Mouse (Mus musculus) heart, postnatal 36 days (tissue): ENCODE results near the gene Rpl11. TPM values are rescaled to one million over a fixed set of nuclear protein-coding genes. Genes with fewer than 3 reads are reported as not detected.
"Not testable (repeated sequence)": the region's sequence is repeated elsewhere in the genome, so short reads cannot be mapped to it uniquely, and the experiment has no call there.

Experiments used
- DNase-seq, 2 experiments: peaks; one replicate each; pipeline ENCODE4 v3.0.0; 2021 to 2022
- intact Hi-C: fragments of 180-260 bp; cut with DNase I; formaldehyde crosslinking; loops from one replicate; pipeline ENCODE4 v1.15.1; 2025
- total RNA-seq, 2 experiments: library from RNA; stranded (reverse); gene quantifications; 2 replicates each; pipeline ENCODE4 v1.2.3; 2021

Gene Rpl11
- total RNA-seq, 2 experiments from 2014 or later = 239 to 270 TPM

DNA sequence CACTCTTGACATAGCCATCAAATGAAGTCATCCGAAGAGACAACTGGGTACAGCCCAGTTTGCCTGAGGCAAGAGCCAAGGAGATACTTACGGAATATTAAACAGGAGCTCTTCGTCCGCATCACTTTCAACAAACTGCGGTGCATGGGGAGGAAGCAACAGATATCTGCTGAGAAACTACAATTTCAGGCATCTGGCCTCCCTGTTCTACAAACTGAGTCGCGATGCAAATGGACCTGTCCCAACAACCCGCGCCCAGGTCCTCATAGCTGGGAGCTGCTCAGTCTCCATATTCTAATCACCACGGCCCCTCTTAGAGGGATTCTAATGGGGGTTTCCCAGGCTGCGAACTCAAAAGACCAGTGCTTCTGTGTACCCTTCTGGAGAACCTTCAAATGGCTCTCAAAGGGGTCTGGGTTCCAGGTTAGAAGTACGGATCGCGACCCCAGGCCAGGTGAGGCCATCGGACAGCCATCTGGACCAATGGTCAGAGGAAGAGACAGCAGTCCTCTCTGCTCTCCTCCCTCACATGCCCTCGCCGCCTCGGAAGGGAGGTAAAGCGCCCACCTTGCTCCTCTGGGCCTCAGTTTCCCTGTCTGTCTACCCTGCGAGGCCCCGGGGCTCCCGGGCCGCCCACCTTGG, 66.8 kb downstream of the Rpl11 start:
- intact Hi-C loops = loop anchor here (2.0 kb wide), 1 partner anchor 34 kb away; the partner anchor contains the start of gene Eloa
- no peak for DNase-seq

GRCm38 (mm10) chr4:135985769-135986168, 67.5 kb downstream of the Rpl11 start:
- intact Hi-C loops = loop anchor here (2.0 kb wide), 1 partner anchor 35 kb away; the partner anchor contains the start of gene Eloa
- no peak for DNase-seq

DNA sequence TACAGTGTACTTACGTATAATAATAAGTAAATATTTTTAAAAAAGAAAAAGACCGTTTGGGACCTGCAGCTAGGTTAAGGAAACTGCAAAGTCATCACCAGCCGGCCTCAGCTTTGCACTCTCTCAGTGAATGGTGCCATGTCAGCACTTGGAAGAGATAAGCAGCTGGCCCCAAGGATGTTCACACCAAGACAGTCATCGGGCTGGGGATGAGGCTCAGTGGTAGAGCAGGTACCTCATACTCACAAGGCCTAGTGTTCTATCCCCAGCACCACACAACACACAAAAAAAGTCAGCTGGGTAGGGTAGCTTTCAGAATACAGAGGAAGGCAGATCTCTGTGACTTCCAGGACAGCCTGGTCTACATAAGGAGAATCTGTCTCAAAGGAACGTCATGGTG, 68.0 kb downstream of the Rpl11 start:
- no peak for DNase-seq
- intact Hi-C loops = no loop called here

DNA sequence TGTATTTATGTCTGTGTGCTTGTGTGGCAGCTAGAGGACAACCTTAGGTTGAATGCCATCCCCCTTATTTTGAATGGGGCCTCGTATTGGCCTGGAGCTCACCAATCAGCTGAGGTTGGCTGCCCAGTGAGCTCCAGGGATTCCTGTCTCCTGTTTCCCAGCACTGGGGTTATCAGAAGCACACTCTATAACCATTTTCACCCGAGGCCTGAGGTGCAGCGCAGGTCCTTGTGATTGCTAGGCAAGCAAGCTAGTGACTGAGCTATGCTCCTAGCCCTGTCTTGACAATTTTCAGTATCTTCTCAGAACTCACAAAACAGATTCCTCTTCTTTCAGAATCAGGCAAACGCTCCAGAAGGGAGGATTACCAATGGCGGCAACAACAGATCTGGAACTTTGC, 68.7 kb downstream of the Rpl11 start:
- no peak for DNase-seq
- intact Hi-C loops = no loop called here

DNA sequence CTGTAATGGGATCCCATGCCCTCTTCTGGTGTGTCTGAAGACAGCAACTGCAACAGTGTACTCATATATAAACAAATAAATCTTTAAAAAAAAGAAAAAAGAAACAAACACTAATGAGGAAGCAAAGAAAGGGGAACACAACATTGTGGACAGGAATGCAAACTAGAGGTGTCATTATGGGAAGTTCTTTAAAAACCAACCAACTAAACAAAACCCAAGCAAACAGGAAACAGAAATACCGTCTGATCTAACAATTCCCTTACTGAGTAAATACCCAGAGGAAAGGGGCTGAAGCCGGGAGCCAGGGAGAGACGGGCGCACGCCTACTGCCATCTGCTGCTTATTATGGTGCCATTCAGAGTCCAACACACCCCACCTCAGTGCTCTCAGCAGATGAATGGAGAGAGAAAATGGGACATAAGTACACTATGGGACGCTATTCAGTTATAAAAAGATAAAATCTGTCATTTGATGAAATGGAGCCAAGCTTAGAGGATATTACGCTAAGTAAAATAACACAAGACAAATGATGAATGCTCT, 71.6 kb downstream of the Rpl11 start:
- DNase-seq = no peak
- intact Hi-C loops = no loop called here

GRCm38 (mm10) chr4:135980223-135980622, 73.0 kb downstream of the Rpl11 start:
- intact Hi-C loops, DNase-seq: not testable (repeated sequence)

Other genes starting within 250 kb of the Rpl11 start
- gene Srsf10, start 197.7 kb downstream of the Rpl11 start, total RNA-seq = 10 to 100 TPM; 37.1 to 45.6 TPM
- gene Pnrc2, start 179.6 kb downstream of the Rpl11 start, total RNA-seq = 10 to 100 TPM; 59.2 to 63.5 TPM
- gene Cnr2, start 158.0 kb downstream of the Rpl11 start, total RNA-seq = under 1 TPM; 0.49 to 0.50 TPM
- 10 to 100 TPM; 31.0 to 31.4 TPM for gene Fuca1, start 132.7 kb downstream of the Rpl11 start, total RNA-seq
- 10 to 100 TPM; 72.7 to 86.8 TPM for gene Hmgcl, start 107.0 kb downstream of the Rpl11 start, total RNA-seq
- gene Gale, start 89.7 kb downstream of the Rpl11 start, total RNA-seq = 1 to 10 TPM in 1 of 2 experiments, under 1 TPM in 1; 0.94 to 1.9 TPM
- 10 to 100 TPM; 33.3 to 34.7 TPM for gene Lypla2, start 80.8 kb downstream of the Rpl11 start, total RNA-seq
- gene Pithd1, start 66.2 kb downstream of the Rpl11 start, total RNA-seq = 10 to 100 TPM; 19.8 to 22.2 TPM
- 10 to 100 TPM; 34.6 to 36.2 TPM for gene Eloa, start 31.7 kb downstream of the Rpl11 start, total RNA-seq
- 10 to 100 TPM; 58.1 to 63.9 TPM for gene Id3, start 90.1 kb upstream of the Rpl11 start, total RNA-seq
- gene E2f2, start 119.0 kb upstream of the Rpl11 start, total RNA-seq = 1 to 10 TPM; 1.4 to 2.1 TPM
- gene Asap3, start 152.9 kb upstream of the Rpl11 start, total RNA-seq = 10 to 100 TPM in 1 of 2 experiments, 1 to 10 TPM in 1; 9.4 to 11.7 TPM
- 100 to 1,000 TPM; 121 to 126 TPM for gene Tcea3, start 194.3 kb upstream of the Rpl11 start, total RNA-seq
- gene Zfp46, start 231.3 kb upstream of the Rpl11 start, total RNA-seq = 10 to 100 TPM; 37.4 to 57.1 TPM